Mouse (Mus musculus): ENCODE measurements around the gene Gcnt2.

GRCm38 (mm10) chr13:40851281-40851680, 8.3 kb upstream of the Gcnt2 start:
- TF ChIP-seq POLR2A (IDR thresholded peaks at IDR 0.05; ENCODE audit: extremely low read depth, insufficient read depth, low read length) (no peak), CTCF (IDR thresholded peaks at IDR 0.05; ENCODE audit: extremely low read depth, insufficient read depth, low read length) (no peak)

All from cortical plate, adult 2 months (tissue).